Mouse (Mus musculus): ENCODE results near the gene Mmel1. TPM values are rescaled to one million over a fixed set of nuclear protein-coding genes. Genes with fewer than 3 reads are reported as not detected.

The Mmel1 gene
- total and polyA plus RNA-seq, 3 experiments: 0.16 TPM; not detected in 2

DNA sequence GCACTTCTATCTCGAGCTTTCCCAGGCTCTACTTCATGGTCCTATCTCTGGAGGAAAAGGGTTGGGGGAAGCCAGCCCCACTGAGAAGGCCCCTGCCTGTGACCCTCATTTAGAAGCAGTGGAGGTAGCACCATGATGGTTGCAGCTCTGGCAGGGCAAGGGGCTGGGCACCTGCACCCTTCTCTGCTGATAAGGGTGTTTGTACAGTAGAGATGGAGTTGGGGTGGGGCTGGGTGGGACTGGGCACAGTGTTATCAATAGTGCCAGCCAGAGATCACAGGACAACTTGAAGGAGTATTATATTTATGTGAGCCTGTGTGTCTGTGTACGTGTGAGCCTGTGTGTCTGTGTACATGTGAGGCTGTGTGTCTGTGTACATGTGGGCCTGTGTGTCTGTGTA, 42.3 kb downstream of the Mmel1 start:
- intact Hi-C loops (cut with DNase I): no loop called here
- Histone ChIP-seq H3K4me3 (no peak overlapping the region), H3K4me1 (ENCODE audit: control insufficient read depth, insufficient read depth, low read length) (no peaks in the 10 kb centered on the region), H3K9ac (ENCODE audit: low read depth, low read length) (no peak overlapping the region), H3K36me3 (ENCODE audit: control insufficient read depth, insufficient read depth, low read length) (no peaks in the 10 kb centered on the region), H3K27me3 (ENCODE audit: control insufficient read depth, insufficient read depth, low read length) (no peaks in the 10 kb centered on the region), H3K27ac (no peak overlapping the region), H3K79me2 (replicated peaks; ENCODE audit: control insufficient read depth, insufficient read depth, low read length) (no peaks in the 10 kb centered on the region)
- DNase-seq: no peak
- TF ChIP-seq CTCF (IDR thresholded peaks at IDR 0.05) (no peak), POLR2A (IDR thresholded peaks at IDR 0.05; ENCODE audit: insufficient read depth, low read depth, low read length) (no peak), EP300 (IDR thresholded peaks at IDR 0.05; ENCODE audit: insufficient read depth, low read depth, low read length) (no peak)
- WGBS: 63% methylated on average over 2 of the region's 2 CpGs

DNA sequence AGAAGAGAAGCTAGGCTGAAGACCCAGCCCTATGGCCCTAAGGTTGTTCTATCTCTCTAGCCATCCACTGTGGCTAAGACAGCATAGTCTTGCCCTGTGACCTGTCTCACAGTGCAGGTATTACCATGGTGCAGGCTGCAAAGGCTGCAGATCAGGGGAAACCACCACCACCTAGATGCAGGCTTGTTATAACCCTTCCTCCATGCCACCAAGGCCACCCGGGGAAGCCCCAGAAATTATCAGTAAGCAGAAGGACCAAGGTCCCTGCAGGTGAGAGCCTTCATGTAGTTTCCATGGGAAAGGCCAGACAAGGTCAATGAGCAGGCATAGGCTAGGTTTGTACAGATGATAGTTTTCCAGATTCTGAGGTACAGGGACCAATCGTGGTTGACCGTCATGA, 44.5 kb downstream of the Mmel1 start:
- no peak overlapping the region for H3K27ac ChIP-seq
- 89% methylated on average over 3 of the region's 3 CpGs for WGBS
- H3K36me3 ChIP-seq (ENCODE audit: control insufficient read depth, insufficient read depth, low read length): no peaks in the 10 kb centered on the region
- no peak for DNase-seq
- intact Hi-C loops (cut with DNase I): no loop called here
- TF ChIP-seq EP300 (IDR thresholded peaks at IDR 0.05; ENCODE audit: insufficient read depth, low read depth, low read length) (no peak), POLR2A (IDR thresholded peaks at IDR 0.05; ENCODE audit: insufficient read depth, low read depth, low read length) (no peak)
- no peak overlapping the region for H3K4me3 ChIP-seq
- no peak overlapping the region for H3K9ac ChIP-seq (ENCODE audit: low read depth, low read length)
- no peaks in the 10 kb centered on the region for H3K79me2 ChIP-seq (replicated peaks; ENCODE audit: control insufficient read depth, insufficient read depth, low read length)
- no peaks in the 10 kb centered on the region for H3K4me1 ChIP-seq (ENCODE audit: control insufficient read depth, insufficient read depth, low read length)
- no peaks in the 10 kb centered on the region for H3K27me3 ChIP-seq (ENCODE audit: control insufficient read depth, insufficient read depth, low read length)

DNA sequence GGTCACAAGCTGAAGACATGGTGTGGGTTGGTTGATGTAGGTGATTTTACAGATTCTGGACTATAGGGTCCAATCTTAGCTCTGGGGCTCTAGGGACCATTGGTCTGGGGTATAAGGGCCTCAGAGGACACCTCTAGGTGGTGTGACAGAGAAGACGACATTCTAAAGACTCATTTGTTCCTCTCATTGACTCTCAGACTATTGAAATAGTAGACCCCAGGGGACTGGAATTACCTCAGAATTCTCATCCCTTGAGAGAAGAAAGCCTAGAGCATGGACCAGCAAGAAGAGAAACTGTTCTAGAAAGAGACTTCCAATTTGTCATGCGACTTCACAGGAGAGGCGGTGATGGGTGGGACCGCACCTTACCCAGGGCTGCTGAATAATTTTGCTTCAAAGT, 44.9 kb downstream of the Mmel1 start:
- no peak for TF ChIP-seq CTCF (IDR thresholded peaks at IDR 0.05)
- TF ChIP-seq POLR2A (IDR thresholded peaks at IDR 0.05; ENCODE audit: insufficient read depth, low read depth, low read length): no peak
- no peak for TF ChIP-seq EP300 (IDR thresholded peaks at IDR 0.05; ENCODE audit: insufficient read depth, low read depth, low read length)
- no peak overlapping the region for H3K27ac ChIP-seq
- H3K4me3 ChIP-seq: no peak overlapping the region
- intact Hi-C loops (cut with DNase I): no loop called here
- H3K36me3 ChIP-seq (ENCODE audit: control insufficient read depth, insufficient read depth, low read length): no peaks in the 10 kb centered on the region
- no peak overlapping the region for H3K9ac ChIP-seq (ENCODE audit: low read depth, low read length)
- H3K79me2 ChIP-seq (replicated peaks; ENCODE audit: control insufficient read depth, insufficient read depth, low read length): no peaks in the 10 kb centered on the region
- DNase-seq: no peak
- H3K27me3 ChIP-seq (ENCODE audit: control insufficient read depth, insufficient read depth, low read length): no peaks in the 10 kb centered on the region
- no peaks in the 10 kb centered on the region for H3K4me1 ChIP-seq (ENCODE audit: control insufficient read depth, insufficient read depth, low read length)
- WGBS: 98% methylated on average over 4 of the region's 4 CpGs

DNA sequence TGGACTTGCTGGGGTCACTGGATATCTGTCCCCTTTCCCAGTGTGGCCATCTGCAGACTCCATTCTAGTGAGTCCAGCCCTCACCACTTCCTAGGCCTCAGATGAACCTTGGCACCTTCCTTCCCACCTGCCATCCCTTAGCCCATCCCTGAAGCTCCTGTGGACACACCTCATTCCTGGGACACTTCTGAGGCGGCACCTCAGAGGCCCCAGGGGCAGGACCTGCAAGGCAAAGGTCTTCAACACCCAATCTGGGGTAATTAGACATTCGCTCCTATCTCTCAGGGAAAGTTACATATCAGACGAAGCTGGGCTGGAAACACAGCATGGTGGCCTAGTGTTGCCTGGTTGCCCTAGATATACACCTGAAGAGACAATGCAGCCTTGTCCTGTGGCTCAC, 45.3 kb downstream of the Mmel1 start:
- no peak for TF ChIP-seq EP300 (IDR thresholded peaks at IDR 0.05; ENCODE audit: insufficient read depth, low read depth, low read length)
- no peak overlapping the region for H3K4me3 ChIP-seq
- no peaks in the 10 kb centered on the region for H3K79me2 ChIP-seq (replicated peaks; ENCODE audit: control insufficient read depth, insufficient read depth, low read length)
- 88% methylated on average over 3 of the region's 3 CpGs for WGBS
- intact Hi-C loops (cut with DNase I): no loop called here
- H3K4me1 ChIP-seq (ENCODE audit: control insufficient read depth, insufficient read depth, low read length): no peaks in the 10 kb centered on the region
- no peaks in the 10 kb centered on the region for H3K27me3 ChIP-seq (ENCODE audit: control insufficient read depth, insufficient read depth, low read length)
- H3K9ac ChIP-seq (ENCODE audit: low read depth, low read length): no peak overlapping the region
- no peak overlapping the region for H3K27ac ChIP-seq
- H3K36me3 ChIP-seq (ENCODE audit: control insufficient read depth, insufficient read depth, low read length): no peaks in the 10 kb centered on the region
- DNase-seq: no peak

DNA sequence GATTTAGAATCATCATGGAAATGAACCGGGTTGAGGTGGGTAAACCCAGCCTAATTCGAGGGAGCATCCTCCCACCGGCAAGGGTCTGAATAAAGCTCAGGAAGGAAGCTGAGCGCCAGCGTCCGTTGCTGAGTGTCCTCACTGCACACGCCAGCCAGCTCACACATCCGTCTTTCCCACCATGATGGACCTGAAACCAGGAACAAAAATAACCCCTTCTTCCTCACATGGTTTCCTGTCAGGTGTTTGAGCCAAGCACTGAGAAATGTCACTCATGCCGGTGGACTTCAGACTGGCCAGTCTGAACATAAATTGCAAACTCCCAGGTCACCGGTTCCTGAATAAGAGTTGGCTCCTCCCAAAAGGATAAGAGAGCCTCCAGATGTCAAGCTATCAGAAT, 45.9 kb downstream of the Mmel1 start:
- WGBS: 44% methylated on average over 10 of the region's 10 CpGs
- Histone ChIP-seq H3K4me3 (no peak overlapping the region), H3K27ac (no peak overlapping the region), H3K27me3 (ENCODE audit: control insufficient read depth, insufficient read depth, low read length) (no peaks in the 10 kb centered on the region), H3K79me2 (replicated peaks; ENCODE audit: control insufficient read depth, insufficient read depth, low read length) (no peaks in the 10 kb centered on the region), H3K4me1 (ENCODE audit: control insufficient read depth, insufficient read depth, low read length) (no peaks in the 10 kb centered on the region), H3K9ac (ENCODE audit: low read depth, low read length) (no peak overlapping the region), H3K36me3 (ENCODE audit: control insufficient read depth, insufficient read depth, low read length) (no peaks in the 10 kb centered on the region)
- intact Hi-C loops (cut with DNase I): no loop called here
- no peak for TF ChIP-seq CTCF (IDR thresholded peaks at IDR 0.05)
- no peak for TF ChIP-seq POLR2A (IDR thresholded peaks at IDR 0.05; ENCODE audit: insufficient read depth, low read depth, low read length)
- no peak for DNase-seq

DNA sequence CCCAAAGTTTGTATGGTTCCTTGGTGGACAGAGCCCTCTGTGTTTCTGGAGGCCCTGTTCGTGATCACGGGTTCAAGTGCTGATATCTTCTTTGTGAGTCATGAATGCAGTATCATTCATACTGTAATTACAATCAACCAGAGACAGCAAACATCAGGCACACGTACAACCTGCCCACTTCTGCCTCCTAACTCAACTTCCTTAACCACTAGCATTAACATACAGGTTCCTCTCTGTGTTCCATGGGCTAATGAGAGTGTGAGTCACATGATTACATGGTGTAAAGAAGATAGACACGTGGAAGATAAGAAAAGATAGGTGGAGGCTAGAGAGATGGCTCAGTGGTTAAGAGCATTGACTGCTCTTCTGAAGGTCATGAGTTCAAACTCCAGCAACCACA, 47.3 kb downstream of the Mmel1 start:
- 73% methylated on average over 4 of the region's 4 CpGs for WGBS
- TF ChIP-seq POLR2A (IDR thresholded peaks at IDR 0.05; ENCODE audit: insufficient read depth, low read depth, low read length) (no peak), EP300 (IDR thresholded peaks at IDR 0.05; ENCODE audit: insufficient read depth, low read depth, low read length) (no peak), CTCF (IDR thresholded peaks at IDR 0.05) (no peak)
- Histone ChIP-seq H3K27me3 (ENCODE audit: control insufficient read depth, insufficient read depth, low read length) (no peaks in the 10 kb centered on the region), H3K79me2 (replicated peaks; ENCODE audit: control insufficient read depth, insufficient read depth, low read length) (no peaks in the 10 kb centered on the region), H3K27ac (no peak overlapping the region), H3K4me3 (no peak overlapping the region), H3K9ac (ENCODE audit: low read depth, low read length) (no peak overlapping the region), H3K36me3 (ENCODE audit: control insufficient read depth, insufficient read depth, low read length) (no peaks in the 10 kb centered on the region), H3K4me1 (ENCODE audit: control insufficient read depth, insufficient read depth, low read length) (no peaks in the 10 kb centered on the region)
- intact Hi-C loops (cut with DNase I): no loop called here
- no peak for DNase-seq

DNA sequence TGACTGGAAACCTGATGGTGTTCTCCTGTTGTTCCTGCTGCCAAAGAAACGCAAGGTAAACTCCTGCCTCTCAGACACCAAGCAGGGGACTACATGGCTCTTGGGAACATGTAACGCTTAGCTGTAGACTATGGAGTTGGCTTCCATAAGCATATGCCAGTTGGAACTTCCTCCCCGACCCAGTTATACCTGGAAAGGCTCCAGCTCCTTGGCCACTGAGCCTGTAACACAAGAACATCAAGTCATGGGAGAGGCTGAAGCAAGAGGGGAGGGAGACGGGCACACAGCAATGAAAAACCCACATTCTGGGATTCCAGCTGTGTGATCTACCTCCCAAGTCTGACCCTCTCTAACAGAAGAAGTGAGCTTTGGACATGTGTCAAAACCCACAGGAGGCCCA, 52.9 kb downstream of the Mmel1 start:
- H3K4me1 ChIP-seq (ENCODE audit: control insufficient read depth, insufficient read depth, low read length): peaks cover 4% of the 10 kb centered on the region
- no peaks in the 10 kb centered on the region for H3K79me2 ChIP-seq (replicated peaks; ENCODE audit: control insufficient read depth, insufficient read depth, low read length)
- DNase-seq: no peak
- TF ChIP-seq EP300 (IDR thresholded peaks at IDR 0.05; ENCODE audit: insufficient read depth, low read depth, low read length) (no peak), CTCF (IDR thresholded peaks at IDR 0.05) (no peak), POLR2A (IDR thresholded peaks at IDR 0.05; ENCODE audit: insufficient read depth, low read depth, low read length) (no peak)
- intact Hi-C loops (cut with DNase I): no loop called here
- H3K4me3 ChIP-seq: no peak overlapping the region
- 77% methylated on average over 4 of the region's 4 CpGs for WGBS
- no peak overlapping the region for H3K27ac ChIP-seq
- no peak overlapping the region for H3K9ac ChIP-seq (ENCODE audit: low read depth, low read length)
- no peaks in the 10 kb centered on the region for H3K27me3 ChIP-seq (ENCODE audit: control insufficient read depth, insufficient read depth, low read length)
- no peaks in the 10 kb centered on the region for H3K36me3 ChIP-seq (ENCODE audit: control insufficient read depth, insufficient read depth, low read length)

All from heart, adult 2 months (tissue).